Mouse (Mus musculus) liver, postnatal 0 days (tissue): ENCODE data around the gene Slc38a4.

ENCODE experiments used
- CTCF ChIP-seq: sonication (generic); IDR thresholded peaks from 2 replicates; pipeline ENCODE4 v1.5.1; 2016; ENCODE audit warnings: antibody characterized with exemption, low read depth
- EP300 ChIP-seq: IDR thresholded peaks from 2 replicates; pipeline ENCODE4 v1.6.1; 2016; ENCODE audit warnings: antibody characterized with exemption, low read depth, mild to moderate bottlenecking

DNA sequence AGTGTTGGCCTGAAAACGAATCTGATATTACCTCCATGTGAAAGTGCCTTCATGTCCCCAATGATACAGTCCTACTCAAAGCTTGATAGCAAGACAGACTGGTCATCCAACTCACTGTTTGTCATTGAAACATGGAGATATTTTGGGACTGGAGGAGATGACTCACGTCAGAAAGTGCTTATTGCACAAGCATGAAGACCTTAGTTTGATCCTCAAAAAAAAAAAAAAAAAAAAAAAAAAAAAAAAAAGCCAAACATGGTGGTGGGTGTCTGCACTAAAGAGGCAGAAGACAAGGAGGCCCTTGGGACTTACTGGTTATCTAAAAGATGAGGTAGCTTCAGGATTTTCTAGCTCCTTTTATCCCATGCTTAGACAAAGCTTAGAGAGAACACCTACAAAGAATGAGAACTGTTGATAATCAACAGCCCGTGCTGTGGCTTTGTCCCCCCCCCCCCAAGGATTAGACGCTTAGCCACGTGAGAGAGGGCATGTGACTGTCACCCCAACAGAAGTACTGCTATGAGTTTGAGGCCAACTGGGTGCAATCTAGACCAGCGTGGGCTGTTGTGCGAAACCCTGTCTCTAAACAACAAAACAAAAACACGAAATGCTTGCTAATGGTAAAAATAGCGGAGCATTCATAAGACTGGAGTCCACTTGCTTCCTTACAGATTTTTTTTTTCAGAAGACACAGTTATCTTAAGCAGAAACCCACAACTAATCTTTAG is 26.5 kb downstream of the Slc38a4 start:
- TF ChIP-seq EP300 (no peak), CTCF (no peak)
